Mouse (Mus musculus): ENCODE data around the gene Mef2c.

DNA sequence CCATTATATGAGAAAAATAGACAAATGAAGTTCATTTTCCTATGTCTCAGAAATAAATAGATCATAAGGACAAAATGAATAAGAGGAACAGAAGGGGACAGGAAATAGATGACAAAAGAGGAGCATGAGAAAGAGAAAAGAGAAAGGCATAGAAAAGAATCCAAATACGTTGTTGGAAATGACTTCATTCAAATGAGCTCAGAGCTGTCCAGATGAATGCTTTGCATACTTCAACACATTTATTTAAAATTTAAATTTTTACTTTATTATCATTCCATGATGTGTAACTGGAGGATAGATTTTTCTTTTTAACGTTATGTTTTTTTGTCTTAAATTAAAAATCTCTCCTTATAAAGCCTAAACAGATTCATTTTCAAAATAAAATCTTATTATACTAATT, 203.8 kb downstream of the Mef2c start:
- TF ChIP-seq E2F4 (IDR thresholded peaks at IDR 0.05; ENCODE audit: borderline replicate concordance, low read depth, low read length) (no peak), POLR2A (IDR thresholded peaks at IDR 0.05; ENCODE audit: control insufficient read depth in 1 of 2, insufficient read depth in 1 of 2, low read depth in 1 of 2, low read length in 2 of 2, poor library complexity in 1 of 2) (no peak), CTCF (IDR thresholded peaks at IDR 0.05 in 2 of 3, conservative IDR thresholded peaks at IDR 0.05 in 1 of 3; ENCODE audit: control insufficient read depth in 1 of 3, insufficient read depth in 1 of 3, low read depth in 2 of 3, low read length in 3 of 3, poor library complexity in 1 of 3, severe bottlenecking in 1 of 3) (no peak), SMC3 (IDR thresholded peaks at IDR 0.05; ENCODE audit: low read depth, low read length) (no peak), KAT2A (conservative IDR thresholded peaks at IDR 0.05; ENCODE audit: low read depth, low read length) (no peak), EP300 (IDR thresholded peaks at IDR 0.05; ENCODE audit: low read depth in 1 of 2, low read length in 2 of 2) (no peak)
